Mouse (Mus musculus): ENCODE measurements around the gene Spata31d1b. TPM values are rescaled to one million over a fixed set of nuclear protein-coding genes. Genes with fewer than 3 reads are reported as not detected.
"Not testable (repeated sequence)": the region's sequence is repeated elsewhere in the genome, so short reads cannot be mapped to it uniquely, and the experiment has no call there.

The Spata31d1b gene
- polyA plus RNA-seq, 1 experiment from 2014 or later = not detected

- ATAC-seq (ENCODE audit: low read depth) = no peak
- Histone ChIP-seq H3K9ac (no peak overlapping the region; the same call in 1 of the 2 replicates), H3K4me2 (peak overlapping the region; percentile 22), H3K36me3 (no peaks in the 10 kb centered on the region), H3K27me3 (peaks cover 40% of the 10 kb centered on the region), H3K4me3 (replicated peaks) (0 out of 2 replicates have a peak overlapping the region, but pooled peaks have one; percentile 7), H3K27ac (no peak overlapping the region), H3K4me1 (replicated peaks) (peaks cover 52% of the 10 kb centered on the region), H3K9me3 (replicated peaks) (no peaks in the 10 kb centered on the region)
- no peak for DNase-seq
- WGBS (ENCODE audit: insufficient replicate concordance) = 25% methylated on average over 29 of the region's 29 CpGs
Observed at GRCm38 (mm10) chr13:59726139-59726867, 14.2 kb downstream of the Spata31d1b start.

- H3K4me1 ChIP-seq (replicated peaks) = peaks cover 56% of the 10 kb centered on the region
- ATAC-seq (ENCODE audit: low read depth) (peak; percentile 80), DNase-seq (peak; percentile 80)
- H3K9ac ChIP-seq = 0 out of 2 replicates have a peak overlapping the region, but pooled peaks have one; percentile 2
- H3K36me3 ChIP-seq = no peaks in the 10 kb centered on the region
- H3K27me3 ChIP-seq = peaks cover 40% of the 10 kb centered on the region
- 19% methylated on average over 7 of the region's 7 CpGs for WGBS (ENCODE audit: insufficient replicate concordance)
- no peaks in the 10 kb centered on the region for H3K9me3 ChIP-seq (replicated peaks)
- no peak overlapping the region for H3K27ac ChIP-seq
- no peak overlapping the region for H3K4me3 ChIP-seq (replicated peaks)
- no peak overlapping the region for H3K4me2 ChIP-seq
Observed at GRCm38 (mm10) chr13:59728378-59729093, 16.5 kb downstream of the Spata31d1b start.

- H3K36me3 ChIP-seq = no peaks in the 10 kb centered on the region
- H3K4me2 ChIP-seq = no peak within 1 kb of the TSS
- ATAC-seq (ENCODE audit: low read depth) = no peak
- no peak within 1 kb of the TSS for H3K4me3 ChIP-seq (replicated peaks)
- 34% methylated on average over 7 of the region's 7 CpGs for WGBS (ENCODE audit: insufficient replicate concordance)
- peak within 1 kb of the TSS; percentile 65 for H3K27ac ChIP-seq
- H3K9me3 ChIP-seq (replicated peaks) = no peaks in the 10 kb centered on the region
- H3K4me1 ChIP-seq (replicated peaks) = peaks cover 72% of the 10 kb centered on the region
- DNase-seq = no peak
- H3K9ac ChIP-seq = no peak within 1 kb of the TSS
- peaks cover 19% of the 10 kb centered on the region for H3K27me3 ChIP-seq
Observed at GRCm38 (mm10) chr13:59731652-59732051, 19.6 kb downstream of the Spata31d1b start, which contains the start of gene Spata31d1d. TSS of gene Spata31d1d (minus strand) at chr13:59731752.

GRCm38 (mm10) chr13:59733936-59734335 is 21.9 kb downstream of the Spata31d1b start:
- peak overlapping the region; percentile 54 for H3K4me2 ChIP-seq
- no peak overlapping the region for H3K9ac ChIP-seq
- H3K36me3 ChIP-seq = no peaks in the 10 kb centered on the region
- peak overlapping the region; percentile 63 for H3K27ac ChIP-seq
- no peak for ATAC-seq (ENCODE audit: low read depth)
- WGBS (ENCODE audit: insufficient replicate concordance) = 67% methylated on average over 4 of the region's 4 CpGs
- DNase-seq = no peak
- peaks cover 81% of the 10 kb centered on the region for H3K4me1 ChIP-seq (replicated peaks)
- 0 out of 2 replicates have a peak, but pooled peaks cover 3% of the 10 kb centered on the region for H3K27me3 ChIP-seq
- no peaks in the 10 kb centered on the region for H3K9me3 ChIP-seq (replicated peaks)
- no peak overlapping the region for H3K4me3 ChIP-seq (replicated peaks)

GRCm38 (mm10) chr13:59734347-59734746 is 22.3 kb downstream of the Spata31d1b start:
- H3K4me3 ChIP-seq (replicated peaks) = 0 out of 2 replicates have a peak overlapping the region, but pooled peaks have one; percentile 13
- H3K4me2 ChIP-seq = peak overlapping the region; percentile 54
- peak overlapping the region; percentile 97 for H3K27ac ChIP-seq
- WGBS (ENCODE audit: insufficient replicate concordance) = 5% methylated on average over 6 of the region's 6 CpGs
- H3K4me1 ChIP-seq (replicated peaks) = peaks cover 85% of the 10 kb centered on the region
- not testable (repeated sequence) for H3K27me3 ChIP-seq; H3K36me3 ChIP-seq; ATAC-seq (ENCODE audit: low read depth); H3K9me3 ChIP-seq (replicated peaks)
- peak; percentile 79 for DNase-seq
- H3K9ac ChIP-seq = peak overlapping the region; percentile 51; the same call in 1 of the 2 replicates

GRCm38 (mm10) chr13:59735190-59735589 is 23.1 kb downstream of the Spata31d1b start:
- Histone ChIP-seq H3K27ac (peak overlapping the region; percentile 97), H3K9me3 (replicated peaks) (no peaks in the 10 kb centered on the region), H3K36me3 (no peaks in the 10 kb centered on the region), H3K4me3 (replicated peaks) (no peak overlapping the region), H3K4me2 (peak overlapping the region; percentile 54), H3K9ac (peak overlapping the region; percentile 46), H3K27me3 (0 out of 2 replicates have a peak, but pooled peaks cover 2% of the 10 kb centered on the region), H3K4me1 (replicated peaks) (peaks cover 93% of the 10 kb centered on the region)
- ATAC-seq (ENCODE audit: low read depth) (peak; percentile 13; the same call in 1 of the 2 replicates), DNase-seq (no peak)
- 30% methylated on average over 3 of the region's 3 CpGs for WGBS (ENCODE audit: insufficient replicate concordance)

GRCm38 (mm10) chr13:59738455-59738854 is 26.4 kb downstream of the Spata31d1b start:
- peaks cover 82% of the 10 kb centered on the region for H3K4me1 ChIP-seq (replicated peaks)
- H3K4me2 ChIP-seq = peak overlapping the region; percentile 55
- peak; percentile 89 for ATAC-seq (ENCODE audit: low read depth)
- no peaks in the 10 kb centered on the region for H3K27me3 ChIP-seq
- peak overlapping the region; percentile 97 for H3K27ac ChIP-seq
- peak overlapping the region; percentile 73 for H3K9ac ChIP-seq
- no peaks in the 10 kb centered on the region for H3K36me3 ChIP-seq
- peak overlapping the region; percentile 12 for H3K4me3 ChIP-seq (replicated peaks)
- H3K9me3 ChIP-seq (replicated peaks) = no peaks in the 10 kb centered on the region
- WGBS (ENCODE audit: insufficient replicate concordance) = 34% methylated on average over 2 of the region's 2 CpGs
- peak; percentile 72 for DNase-seq

- H3K27me3 ChIP-seq = no peaks in the 10 kb centered on the region
- H3K4me2 ChIP-seq = peak overlapping the region; percentile 55
- WGBS (ENCODE audit: insufficient replicate concordance) = 27% methylated on average over 4 of the region's 4 CpGs
- no peaks in the 10 kb centered on the region for H3K36me3 ChIP-seq
- ATAC-seq (ENCODE audit: low read depth) (peak; percentile 75), DNase-seq (peak; percentile 80)
- H3K27ac ChIP-seq = peak overlapping the region; percentile 97
- H3K4me1 ChIP-seq (replicated peaks) = peaks cover 73% of the 10 kb centered on the region
- no peaks in the 10 kb centered on the region for H3K9me3 ChIP-seq (replicated peaks)
- H3K9ac ChIP-seq = peak overlapping the region; percentile 73
- H3K4me3 ChIP-seq (replicated peaks) = no peak overlapping the region
Observed at GRCm38 (mm10) chr13:59739397-59739796, 27.3 kb downstream of the Spata31d1b start.

GRCm38 (mm10) chr13:59741096-59741495 is 29.0 kb downstream of the Spata31d1b start:
- no peak for ATAC-seq (ENCODE audit: low read depth)
- 81% methylated on average over 11 of the region's 11 CpGs for WGBS (ENCODE audit: insufficient replicate concordance)
- H3K9ac ChIP-seq = no peak overlapping the region
- H3K4me1 ChIP-seq (replicated peaks) = peaks cover 56% of the 10 kb centered on the region
- H3K27ac ChIP-seq = peak overlapping the region; percentile 97; the same call in 1 of the 2 replicates
- H3K9me3 ChIP-seq (replicated peaks) = no peaks in the 10 kb centered on the region
- H3K4me2 ChIP-seq = no peak overlapping the region
- H3K4me3 ChIP-seq (replicated peaks) = no peak overlapping the region
- H3K36me3 ChIP-seq = no peaks in the 10 kb centered on the region
- H3K27me3 ChIP-seq = no peaks in the 10 kb centered on the region
- DNase-seq = no peak

- Histone ChIP-seq H3K36me3 (no peaks in the 10 kb centered on the region), H3K27me3 (no peaks in the 10 kb centered on the region), H3K4me1 (replicated peaks) (peaks cover 50% of the 10 kb centered on the region), H3K4me3 (replicated peaks) (no peak overlapping the region), H3K9ac (no peak overlapping the region), H3K27ac (no peak overlapping the region), H3K9me3 (replicated peaks) (no peaks in the 10 kb centered on the region), H3K4me2 (no peak overlapping the region)
- WGBS (ENCODE audit: insufficient replicate concordance) = 47% methylated on average over 10 of the region's 10 CpGs
- ATAC-seq (ENCODE audit: low read depth) (no peak), DNase-seq (no peak)
Observed at GRCm38 (mm10) chr13:59741697-59742096, 29.6 kb downstream of the Spata31d1b start.

- Histone ChIP-seq H3K4me2 (no peak overlapping the region), H3K9me3 (replicated peaks) (no peaks in the 10 kb centered on the region), H3K27ac (no peak overlapping the region), H3K4me1 (replicated peaks) (peaks cover 12% of the 10 kb centered on the region), H3K27me3 (no peaks in the 10 kb centered on the region), H3K9ac (no peak overlapping the region), H3K36me3 (no peaks in the 10 kb centered on the region), H3K4me3 (replicated peaks) (no peak overlapping the region)
- no peak for DNase-seq
- 50% methylated on average over 6 of the region's 6 CpGs for WGBS (ENCODE audit: insufficient replicate concordance)
- ATAC-seq (ENCODE audit: low read depth) = no peak
Observed at GRCm38 (mm10) chr13:59745462-59745861, 33.4 kb downstream of the Spata31d1b start.

Data from liver, embryonic 13.5 days (tissue).